Mouse (Mus musculus): ENCODE data around the gene Tns1. TPM values are rescaled to one million over a fixed set of nuclear protein-coding genes. Genes with fewer than 3 reads are reported as not detected.

Gene Tns1
- total and polyA plus RNA-seq, 3 experiments = 0.11 TPM; not detected in 2

- DNase-seq (ENCODE audit: low read depth, low spot score) = no peak
- no peak overlapping the region for H3K9ac ChIP-seq (ENCODE audit: control insufficient read depth, low read depth, low read length, poor library complexity, severe bottlenecking)
- no peak overlapping the region for H3K27ac ChIP-seq (ENCODE audit: control insufficient read depth, low read depth, low read length)
- H3K36me3 ChIP-seq (ENCODE audit: control insufficient read depth in 1 of 2, insufficient read depth in 2 of 2, low read length in 2 of 2) = no peaks in the 10 kb centered on the region
- H3K4me1 ChIP-seq (ENCODE audit: control insufficient read depth in 1 of 2, insufficient read depth in 2 of 2, low read length in 2 of 2) = no peaks in the 10 kb centered on the region
- H3K4me3 ChIP-seq (ENCODE audit: control insufficient read depth in 1 of 2, insufficient read depth in 1 of 2, low read depth in 2 of 2, low read length in 2 of 2) = no peak overlapping the region
- H3K79me2 ChIP-seq (ENCODE audit: control insufficient read depth, insufficient read depth, low read length, poor library complexity) = no peaks in the 10 kb centered on the region
- no peaks in the 10 kb centered on the region for H3K9me3 ChIP-seq (replicated peaks; ENCODE audit: insufficient read depth, low read length)
- no peaks in the 10 kb centered on the region for H3K27me3 ChIP-seq (ENCODE audit: control insufficient read depth in 1 of 2, insufficient read depth in 2 of 2, low read length in 2 of 2)
- TF ChIP-seq ZC3H11A (IDR thresholded peaks at IDR 0.05; ENCODE audit: low read depth, low read length) (no peak), MAZ (IDR thresholded peaks at IDR 0.05; ENCODE audit: low read depth, low read length) (no peak), HCFC1 (IDR thresholded peaks at IDR 0.05; ENCODE audit: low read depth, low read length) (no peak), ZNF384 (IDR thresholded peaks at IDR 0.05; ENCODE audit: low read depth, low read length) (no peak), GABPA (IDR thresholded peaks at IDR 0.05; ENCODE audit: low read depth, low read length) (no peak), TCF12 (IDR thresholded peaks at IDR 0.05; ENCODE audit: low read depth, low read length) (no peak), CHD1 (IDR thresholded peaks at IDR 0.05; ENCODE audit: low read depth, low read length) (no peak), MYC (IDR thresholded peaks at IDR 0.05; ENCODE audit: low read depth, low read length) (no peak), POLR2AphosphoS5 (IDR thresholded peaks at IDR 0.05; ENCODE audit: borderline replicate concordance, low read depth, low read length) (no peak), RAD21 (IDR thresholded peaks at IDR 0.05; ENCODE audit: low read depth, low read length) (no peak), POLR2AphosphoS2 (IDR thresholded peaks at IDR 0.05; ENCODE audit: low read length) (no peak), EP300 (IDR thresholded peaks at IDR 0.05; ENCODE audit: low read depth in 1 of 2, low read length in 2 of 2) (no peak), POLR2A (IDR thresholded peaks at IDR 0.05; ENCODE audit: control insufficient read depth in 1 of 2, insufficient read depth in 1 of 2, low read depth in 1 of 2, low read length in 2 of 2, poor library complexity in 1 of 2) (no peak)
These were observed 155.3 kb downstream of the Tns1 start for GRCm38 (mm10) chr1:73968712-73969511.

- no peaks in the 10 kb centered on the region for H3K9me3 ChIP-seq (replicated peaks; ENCODE audit: insufficient read depth, low read length)
- DNase-seq (ENCODE audit: low read depth, low spot score) = no peak
- TF ChIP-seq UBTF (IDR thresholded peaks at IDR 0.05; ENCODE audit: borderline replicate concordance, insufficient read depth, low read depth, low read length) (no peak), TCF12 (IDR thresholded peaks at IDR 0.05; ENCODE audit: low read depth, low read length) (no peak), RAD21 (IDR thresholded peaks at IDR 0.05; ENCODE audit: low read depth, low read length) (no peak), MAZ (IDR thresholded peaks at IDR 0.05; ENCODE audit: low read depth, low read length) (no peak), SMC3 (IDR thresholded peaks at IDR 0.05; ENCODE audit: low read depth, low read length) (no peak), E2F4 (IDR thresholded peaks at IDR 0.05; ENCODE audit: borderline replicate concordance, low read depth, low read length) (no peak), USF1 (IDR thresholded peaks at IDR 0.05; ENCODE audit: low read depth, low read length) (no peak), RCOR1 (IDR thresholded peaks at IDR 0.05; ENCODE audit: low read depth, low read length) (no peak)
- no peaks in the 10 kb centered on the region for H3K4me1 ChIP-seq (ENCODE audit: control insufficient read depth in 1 of 2, insufficient read depth in 2 of 2, low read length in 2 of 2)
- no peaks in the 10 kb centered on the region for H3K36me3 ChIP-seq (ENCODE audit: control insufficient read depth in 1 of 2, insufficient read depth in 2 of 2, low read length in 2 of 2)
- H3K79me2 ChIP-seq (ENCODE audit: control insufficient read depth, insufficient read depth, low read length, poor library complexity) = no peaks in the 10 kb centered on the region
- H3K27ac ChIP-seq (ENCODE audit: control insufficient read depth, low read depth, low read length) = no peak overlapping the region
- H3K9ac ChIP-seq (ENCODE audit: control insufficient read depth, low read depth, low read length, poor library complexity, severe bottlenecking) = no peak overlapping the region
- no peak overlapping the region for H3K4me3 ChIP-seq (ENCODE audit: control insufficient read depth in 1 of 2, insufficient read depth in 1 of 2, low read depth in 2 of 2, low read length in 2 of 2)
- no peaks in the 10 kb centered on the region for H3K27me3 ChIP-seq (ENCODE audit: control insufficient read depth in 1 of 2, insufficient read depth in 2 of 2, low read length in 2 of 2)
These were observed 157.6 kb downstream of the Tns1 start for GRCm38 (mm10) chr1:73966411-73967238.
